17 mouse cellular contexts compared by ENCODE assay signal in the genomic region with DNA sequence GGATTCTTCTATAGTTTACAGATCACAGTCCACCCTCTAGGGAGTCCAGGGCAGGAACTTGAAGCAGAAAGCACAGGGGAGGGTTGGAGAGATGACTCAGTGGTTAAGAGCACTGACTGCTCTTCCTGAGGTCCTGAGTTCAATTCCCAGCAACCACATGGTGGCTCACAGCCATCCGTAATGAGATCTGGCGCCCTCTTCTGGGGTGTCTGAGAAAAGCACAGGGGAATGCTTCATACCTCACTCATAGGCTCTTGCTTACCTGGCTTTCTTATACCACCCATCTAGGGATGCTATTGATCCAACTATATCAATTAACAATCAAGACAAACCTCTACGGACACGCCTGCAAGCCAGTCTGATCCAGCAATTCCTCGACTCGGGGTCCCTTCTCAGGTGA. TPM values are rescaled to one million over a fixed set of nuclear protein-coding genes. Genes with fewer than 3 reads are reported as not detected.
A peak's percentile ranks its signal among the peaks of the same experiment; 100 is the strongest.
DNase-seq lines count a peak whose midpoint lies in the region; ATAC-seq and TF ChIP-seq lines count a peak whose summit lies in the region.
"Had no signal": no experiment of that assay in that cellular context is flagged by ENCODE, and none has a peak within 500 bp of the region (broad histone marks: within the 10 kb centered on the region; RNA-seq: fewer than 3 reads in every experiment).

No protein-coding gene starts in this region.

- TF ChIP-seq POLR2A in heart, adult 2 months (IDR thresholded peaks at IDR 0.05; ENCODE audit: insufficient read depth, low read depth, low read length): no peak
- no peak for TF ChIP-seq POLR2A in liver, adult 2 months (IDR thresholded peaks at IDR 0.05; ENCODE audit: extremely low read depth, insufficient read depth, low read length)

- ATAC-seq in stomach, postnatal 0 days (ENCODE audit: low FRiP score, low TSS enrichment): no peak
- ATAC-seq in frontal cortex, adult (ENCODE audit: low TSS enrichment): no peak

- H3K4me1 ChIP-seq in heart, adult 2 months (ENCODE audit: control insufficient read depth, insufficient read depth, low read length): peaks cover 1% of the 10 kb centered on the region; the same call in 1 of the 2 replicates
- H3K4me1 ChIP-seq in liver, adult 2 months (ENCODE audit: control insufficient read depth, insufficient read depth, low read length): no peaks in the 10 kb centered on the region
- no peaks in the 10 kb centered on the region for H3K4me1 ChIP-seq in stomach, postnatal 0 days (replicated peaks; ENCODE audit: control insufficient read depth, insufficient read depth)

- intact Hi-C loops in heart, adult 2 months (cut with DNase I): no loop called here
- intact Hi-C loops in heart, postnatal 10 days (cut with DNase I): no loop called here

- H3K9me3 ChIP-seq in stomach, postnatal 0 days (ENCODE audit: control insufficient read depth, low read length): no peaks in the 10 kb centered on the region
- H3K9me3 ChIP-seq: hindbrain, embryonic 15.5 days; limb, embryonic 13.5 days; midbrain, embryonic 12.5 days had no signal

- H3K4me3 ChIP-seq in heart, adult 2 months: no peak overlapping the region
- H3K4me3 ChIP-seq in liver, adult 2 months (ENCODE audit: insufficient read depth, low read depth, low read length): no peak overlapping the region
- no peak overlapping the region for H3K4me3 ChIP-seq in stomach, postnatal 0 days (ENCODE audit: low read depth, low read length)
- H3K4me3 ChIP-seq: erythroblast, embryonic 14.5 days; hindbrain, embryonic 15.5 days; limb, embryonic 13.5 days; midbrain, embryonic 12.5 days had no signal

- no peaks in the 10 kb centered on the region for H3K79me2 ChIP-seq in heart, adult 2 months (replicated peaks; ENCODE audit: control insufficient read depth, insufficient read depth, low read length)
- no peaks in the 10 kb centered on the region for H3K79me2 ChIP-seq in liver, adult 2 months (ENCODE audit: control insufficient read depth, insufficient read depth, low read length)

- H3K27me3 ChIP-seq in heart, adult 2 months (ENCODE audit: control insufficient read depth, insufficient read depth, low read length): peaks cover 4% of the 10 kb centered on the region; the same call in 1 of the 2 replicates
- no peaks in the 10 kb centered on the region; the same call in 1 of the 2 replicates for H3K27me3 ChIP-seq in liver, adult 2 months (ENCODE audit: control insufficient read depth, insufficient read depth, low read length)
- no peaks in the 10 kb centered on the region for H3K27me3 ChIP-seq in stomach, postnatal 0 days (ENCODE audit: control insufficient read depth, insufficient read depth, low read length)

- H3K36me3 ChIP-seq in heart, adult 2 months (ENCODE audit: control insufficient read depth, insufficient read depth, low read length): no peaks in the 10 kb centered on the region
- H3K36me3 ChIP-seq in liver, adult 2 months (ENCODE audit: control insufficient read depth, insufficient read depth, low read length): no peaks in the 10 kb centered on the region
- H3K36me3 ChIP-seq in stomach, postnatal 0 days (ENCODE audit: control insufficient read depth, insufficient read depth, low read length): no peaks in the 10 kb centered on the region
- H3K36me3 ChIP-seq: hindbrain, embryonic 15.5 days; limb, embryonic 13.5 days; midbrain, embryonic 12.5 days had no signal

- H3K9ac ChIP-seq in heart, adult 2 months (ENCODE audit: low read depth, low read length): no peak overlapping the region
- H3K9ac ChIP-seq in liver, adult 2 months (ENCODE audit: low read depth, low read length): no peak overlapping the region
- H3K9ac ChIP-seq in stomach, postnatal 0 days (ENCODE audit: low read length): no peak overlapping the region
- H3K9ac ChIP-seq: hindbrain, embryonic 15.5 days; limb, embryonic 13.5 days; midbrain, embryonic 12.5 days had no signal

- no peak overlapping the region for H3K4me2 ChIP-seq in stomach, postnatal 0 days (replicated peaks; ENCODE audit: low read depth)
- H3K4me2 ChIP-seq: hindbrain, embryonic 15.5 days; limb, embryonic 13.5 days; midbrain, embryonic 12.5 days had no signal

- TF ChIP-seq CTCF in heart, adult 2 months (IDR thresholded peaks at IDR 0.05): peak; percentile 58
- TF ChIP-seq CTCF in liver, adult 2 months (IDR thresholded peaks at IDR 0.05; ENCODE audit: low read depth, low read length): peak; percentile 23; the same call in 1 of the 2 replicates
- peak; percentile 45 for TF ChIP-seq CTCF in stomach, postnatal 0 days (IDR thresholded peaks at IDR 0.05; ENCODE audit: low read depth)

- no peak for DNase-seq in heart, adult 2 months
- no peak for DNase-seq in heart, postnatal 10 days
- no peak for DNase-seq in liver, adult 2 months (ENCODE audit: extremely low read depth, low read depth, low spot score)
- no peak for DNase-seq in liver
- DNase-seq in thymus, postnatal 4 days: peak; percentile 46
- no peak for DNase-seq in thymus, postnatal 10 days (ENCODE audit: low spot score in 2 of 2)
- DNase-seq in stomach, postnatal 0 days (ENCODE audit: low spot score): no peak
- DNase-seq: cerebellum, adult 8-10 months; layer of hippocampus, postnatal 36 days; lung, postnatal 4 days; right cerebral cortex, postnatal 4 days had no signal

- H3K27ac ChIP-seq in heart, adult 2 months: no peak overlapping the region
- H3K27ac ChIP-seq in liver, adult 2 months (replicated peaks; ENCODE audit: insufficient read depth, low read depth, low read length): no peak overlapping the region
- no peak overlapping the region for H3K27ac ChIP-seq in stomach, postnatal 0 days (replicated peaks)
- H3K27ac ChIP-seq: hindbrain, embryonic 15.5 days; limb, embryonic 13.5 days; midbrain, embryonic 12.5 days had no signal

- 70% methylated on average over 6 of the region's 6 CpGs for WGBS in heart, adult 2 months
- WGBS in liver, adult 2 months: 64% methylated on average over 6 of the region's 6 CpGs
- 70% methylated on average over 6 of the region's 6 CpGs for WGBS in stomach, postnatal 0 days

- TF ChIP-seq EP300 in heart, adult 2 months (IDR thresholded peaks at IDR 0.05; ENCODE audit: insufficient read depth, low read depth, low read length): no peak
- TF ChIP-seq EP300 in stomach, postnatal 0 days (optimal IDR thresholded peaks at IDR 0.05): no peak

RNA-seq across cellular contexts. Expression of a gene that starts 21.2 kb away (rescaled TPM):
- total RNA-seq in heart, adult 2 months (2021): 10 to 100 TPM; 18.9 to 20.6 TPM
- 12.7 and 13.3 TPM in 2 replicates for polyA plus RNA-seq in heart, adult 2 months (2012; rRNA removed)
- total RNA-seq in heart, postnatal 10 days (2021): 10 to 100 TPM in 1 of 2 experiments, 1 to 10 TPM in 1; 9.3 to 10.0 TPM
- 0.20 and 0.28 TPM in 2 replicates for total RNA-seq in liver, adult 2 months (2014; rRNA removed)
- 0.61 and 1.1 TPM in 2 replicates for polyA plus RNA-seq in liver, adult 2 months (2012; rRNA removed)
- 3.6 and 5.1 TPM in 2 replicates for polyA plus RNA-seq in stomach, postnatal 0 days (2015; fragmentation: Nextera tagmentation; extraction: Ambion mirVana)
- polyA plus RNA-seq: erythroblast, embryonic 14.5 days had no signal

RNA-seq across cellular contexts. Expression of a gene that starts 21.5 kb away (rescaled TPM):
- under 1 TPM; 0.68 to 0.94 TPM for total RNA-seq in heart, adult 2 months (2021)
- 1.1 and 1.8 TPM in 2 replicates for polyA plus RNA-seq in heart, adult 2 months (2012; rRNA removed)
- 1 to 10 TPM; 2.8 to 4.6 TPM for total RNA-seq in heart, postnatal 10 days (2021)
- total RNA-seq in liver, adult 2 months (2014; rRNA removed): 0.18 and 0.27 TPM in 2 replicates
- polyA plus RNA-seq in liver, adult 2 months (2012; rRNA removed): 0.21 and 0.39 TPM in 2 replicates
- 0.11 TPM in 1 of 2 replicates, not detected in the other for polyA plus RNA-seq in stomach, postnatal 0 days (2015; fragmentation: Nextera tagmentation; extraction: Ambion mirVana)
- polyA plus RNA-seq: erythroblast, embryonic 14.5 days; heart, postnatal 0 days had no signal

RNA-seq across cellular contexts. Expression of a gene that starts 56.7 kb away (rescaled TPM):
- 10 to 100 TPM in 1 of 2 experiments, 1 to 10 TPM in 1; 8.9 to 10.2 TPM for total RNA-seq in heart, adult 2 months (2021)
- 6.8 and 7.5 TPM in 2 replicates for polyA plus RNA-seq in heart, adult 2 months (2012; rRNA removed)
- total RNA-seq in heart, postnatal 10 days (2021): 1 to 10 TPM; 8.1 to 9.8 TPM
- total RNA-seq in liver, adult 2 months (2014; rRNA removed): 0.65 and 0.74 TPM in 2 replicates
- 2.1 TPM in 2 replicates for polyA plus RNA-seq in liver, adult 2 months (2012; rRNA removed)
- polyA plus RNA-seq in stomach, postnatal 0 days (2015; fragmentation: Nextera tagmentation; extraction: Ambion mirVana): 16.0 and 17.2 TPM in 2 replicates
- polyA plus RNA-seq: erythroblast, embryonic 14.5 days had no signal
